Mouse (Mus musculus): ENCODE measurements at regions not wholly inside any gene's neighbourhood (a gene's known extent, or its start where the extent isn't known, plus 50 kb on each side); places are given as distances from the start of the nearest gene placed in this dataset.

DNA sequence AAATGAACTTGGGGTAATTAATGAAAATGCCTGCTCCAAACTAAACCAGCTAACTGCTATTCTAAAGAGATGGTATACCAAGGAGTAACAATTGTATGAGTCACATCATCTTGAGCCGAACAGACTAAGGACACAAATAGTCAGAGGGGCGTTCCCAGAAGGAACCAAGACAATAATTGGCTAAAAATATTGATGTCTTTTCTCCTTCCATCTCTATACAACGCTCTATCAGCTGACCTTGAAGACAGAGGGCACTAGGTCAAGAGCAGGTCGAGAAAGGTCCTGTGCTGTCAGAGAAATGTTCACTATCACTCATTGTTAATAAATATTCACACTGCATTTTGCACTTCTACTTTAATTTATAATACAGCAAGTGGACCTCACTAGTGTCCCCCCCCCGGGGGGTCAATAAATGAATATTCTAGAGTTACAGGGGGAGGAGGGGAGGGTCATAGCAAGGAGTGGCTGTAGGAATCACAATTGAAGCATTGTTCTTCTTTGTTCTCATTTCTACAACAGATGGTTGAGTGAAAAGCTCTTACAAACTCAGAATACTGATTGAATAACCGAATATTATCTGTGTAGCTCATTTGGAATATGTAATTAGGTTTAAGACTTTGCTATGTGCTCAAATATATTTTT is 851.5 kb downstream of the D3Ertd751e start:
- DNase-seq, result peak; percentile 38

DNA sequence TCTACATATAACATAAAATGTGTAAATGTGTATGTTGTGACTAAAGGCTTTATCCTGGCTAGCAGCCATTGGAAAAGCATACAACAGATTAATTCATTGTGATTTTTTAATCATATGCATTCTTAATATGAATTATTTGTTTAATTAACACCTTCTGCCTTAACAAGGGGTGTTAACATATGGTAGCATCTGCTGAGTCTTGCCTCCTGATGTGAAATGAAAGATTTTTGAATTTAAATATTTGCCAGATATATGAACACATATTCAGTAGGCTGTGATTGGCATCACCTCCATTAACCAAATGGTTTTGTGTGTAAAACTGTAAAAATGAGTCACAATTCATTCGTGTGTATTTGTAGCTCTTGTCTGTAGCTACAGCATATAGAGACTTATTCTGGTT is 854.3 kb downstream of the D3Ertd751e start:
- DNase-seq, result no peak
